Mouse (Mus musculus): ENCODE results near the gene Bdkrb1. TPM values are rescaled to one million over a fixed set of nuclear protein-coding genes. Genes with fewer than 3 reads are reported as not detected.

Bdkrb1 gene
- total RNA-seq (2014; fragmentation: Nextera tagmentation) (not detected in 2 replicates), total RNA-seq (2017) (not detected in 2 replicates), polyA plus RNA-seq (2012) (not detected in 2 replicates)

DNA sequence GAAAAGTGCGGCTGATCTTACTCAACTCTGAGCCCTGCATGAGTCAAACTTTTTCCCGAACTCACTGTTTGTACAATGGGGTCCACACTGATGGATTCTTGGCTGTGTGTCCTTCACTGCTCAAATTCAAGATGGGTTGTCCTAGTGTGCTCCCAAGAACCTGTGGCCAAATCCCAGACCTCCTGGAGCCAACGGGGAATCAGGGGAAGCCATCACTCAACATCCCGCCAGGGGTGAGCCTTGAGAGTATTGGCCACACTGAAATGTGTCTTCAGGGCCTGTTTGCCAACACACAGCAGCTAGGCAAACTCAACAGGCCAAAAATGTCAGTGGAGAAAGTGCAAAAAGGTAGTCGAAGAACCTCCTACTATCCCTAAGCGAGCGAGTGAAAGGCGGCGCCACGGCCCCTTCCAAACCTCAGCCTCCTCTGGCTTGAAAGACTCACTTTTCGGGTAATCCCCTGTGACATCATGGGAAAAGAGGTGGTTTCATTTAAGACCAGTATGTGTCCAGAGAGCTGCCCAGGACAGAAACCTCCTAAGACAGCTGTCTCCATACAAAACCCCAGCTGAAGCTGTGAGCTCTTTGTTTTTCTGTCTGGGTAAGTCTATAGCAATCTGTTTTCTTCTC is at the start of gene Bdkrb1:
Bdkrb1 (plus strand) TSS at position 505 of the 630 bp plus-strand sequence.
- Histone ChIP-seq H3K9me3 (replicated peaks) (no peaks in the 10 kb centered on the region), H3K27me3 (ENCODE audit: insufficient read depth, low read length) (peaks cover 32% of the 10 kb centered on the region), H3K36me3 (replicated peaks) (no peaks in the 10 kb centered on the region), H3K4me1 (ENCODE audit: insufficient read depth, low read depth, low read length) (no peaks in the 10 kb centered on the region; the same call in 1 of the 2 replicates), H3K4me3 (ENCODE audit: low read depth, low read length) (no peak within 1 kb of the TSS)
- ATAC-seq (ENCODE audit: extremely low read depth, insufficient number of reproducible peaks, low FRiP score, poor library complexity, severe bottlenecking) (no peak), DNase-seq (ENCODE audit: low spot score) (no peak)
- TF ChIP-seq POLR2AphosphoS5 (IDR thresholded peaks at IDR 0.05; ENCODE audit: insufficient replicate concordance, low read depth, low read length) (no peak), TAL1 (conservative IDR thresholded peaks at IDR 0.05; ENCODE audit: low read depth, low read length) (no peak), CTCF (IDR thresholded peaks at IDR 0.05; ENCODE audit: low read depth, low read length) (no peak), GATA2 (IDR thresholded peaks at IDR 0.05; ENCODE audit: borderline replicate concordance, low read depth, low read length) (no peak), GATA1 (IDR thresholded peaks at IDR 0.05; ENCODE audit: borderline replicate concordance, low read length) (no peak)

DNA sequence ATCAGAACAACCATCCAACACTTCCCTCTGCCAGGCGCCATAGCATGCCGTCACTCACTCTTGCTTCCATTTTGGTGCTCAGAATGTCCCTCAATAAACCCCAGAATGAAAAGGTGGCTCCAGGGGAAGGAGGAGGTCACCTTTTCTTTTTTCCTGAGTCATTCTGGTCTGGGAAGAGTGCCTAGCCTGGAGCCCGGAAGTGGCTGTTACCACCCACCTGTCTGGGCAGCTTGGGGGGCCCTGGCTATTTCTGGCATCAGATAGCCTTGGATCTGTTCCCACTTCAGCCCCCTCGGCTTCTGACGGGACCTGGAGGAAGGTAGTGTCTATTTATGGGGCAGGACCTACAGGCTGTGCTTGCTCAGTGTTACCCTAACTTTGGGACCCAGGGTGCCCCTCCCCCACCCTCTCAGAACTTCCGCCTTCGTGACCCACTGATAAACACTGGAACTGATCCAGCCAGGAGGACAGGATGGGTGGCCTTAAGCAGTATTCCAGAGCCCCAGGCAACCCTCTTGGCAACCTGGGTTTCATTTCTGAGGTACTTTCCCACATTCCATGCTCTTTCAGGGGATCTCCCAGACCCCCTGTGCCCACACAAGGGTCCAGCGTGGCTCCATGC is 48.6 kb upstream of the Bdkrb1 start:
- H3K36me3 ChIP-seq (replicated peaks) = no peaks in the 10 kb centered on the region
- no peak overlapping the region for H3K4me3 ChIP-seq (ENCODE audit: low read depth, low read length)
- ATAC-seq (ENCODE audit: extremely low read depth, insufficient number of reproducible peaks, low FRiP score, poor library complexity, severe bottlenecking) (no peak), DNase-seq (ENCODE audit: low spot score) (no peak)
- peaks cover 52% of the 10 kb centered on the region for H3K9me3 ChIP-seq (replicated peaks)
- no peaks in the 10 kb centered on the region for H3K4me1 ChIP-seq (ENCODE audit: insufficient read depth, low read depth, low read length)
- no peaks in the 10 kb centered on the region for H3K27me3 ChIP-seq (ENCODE audit: insufficient read depth, low read length)
- TF ChIP-seq TAL1 (conservative IDR thresholded peaks at IDR 0.05; ENCODE audit: low read depth, low read length) (no peak), CTCF (IDR thresholded peaks at IDR 0.05; ENCODE audit: low read depth, low read length) (no peak), GATA1 (IDR thresholded peaks at IDR 0.05; ENCODE audit: borderline replicate concordance, low read length) (no peak), GATA2 (IDR thresholded peaks at IDR 0.05; ENCODE audit: borderline replicate concordance, low read depth, low read length) (no peak), POLR2AphosphoS5 (IDR thresholded peaks at IDR 0.05; ENCODE audit: insufficient replicate concordance, low read depth, low read length) (no peak)

DNA sequence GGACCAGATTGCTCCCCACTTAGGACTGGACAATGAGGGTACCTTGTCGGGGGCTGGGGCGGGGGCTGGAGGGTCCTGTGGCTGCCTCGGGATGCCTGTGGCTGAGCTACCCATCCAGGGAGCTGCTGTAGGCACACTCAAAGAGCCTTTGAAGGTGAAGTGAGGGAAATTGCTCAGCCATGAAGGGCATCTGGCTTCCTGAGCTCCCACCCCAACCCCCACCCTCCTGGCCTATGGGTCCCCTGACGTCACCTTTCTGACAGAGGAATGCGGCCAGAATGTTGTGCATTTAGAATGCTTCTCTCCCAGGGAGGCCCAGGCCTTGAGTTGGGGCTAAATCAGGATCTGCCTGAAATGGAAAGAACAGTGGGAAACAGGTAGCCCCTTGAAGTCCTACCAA is 47.7 kb upstream of the Bdkrb1 start:
- Histone ChIP-seq H3K27me3 (ENCODE audit: insufficient read depth, low read length) (no peaks in the 10 kb centered on the region), H3K4me3 (ENCODE audit: low read depth, low read length) (no peak overlapping the region), H3K36me3 (replicated peaks) (no peaks in the 10 kb centered on the region), H3K4me1 (ENCODE audit: insufficient read depth, low read depth, low read length) (no peaks in the 10 kb centered on the region), H3K9me3 (replicated peaks) (peaks cover 44% of the 10 kb centered on the region)
- ATAC-seq (ENCODE audit: extremely low read depth, insufficient number of reproducible peaks, low FRiP score, poor library complexity, severe bottlenecking) = no peak
- TF ChIP-seq GATA1 (IDR thresholded peaks at IDR 0.05; ENCODE audit: borderline replicate concordance, low read length) (no peak), GATA2 (IDR thresholded peaks at IDR 0.05; ENCODE audit: borderline replicate concordance, low read depth, low read length) (no peak), TAL1 (conservative IDR thresholded peaks at IDR 0.05; ENCODE audit: low read depth, low read length) (no peak), POLR2AphosphoS5 (IDR thresholded peaks at IDR 0.05; ENCODE audit: insufficient replicate concordance, low read depth, low read length) (no peak), CTCF (IDR thresholded peaks at IDR 0.05; ENCODE audit: low read depth, low read length) (no peak)
- DNase-seq (ENCODE audit: low spot score) = no peak

DNA sequence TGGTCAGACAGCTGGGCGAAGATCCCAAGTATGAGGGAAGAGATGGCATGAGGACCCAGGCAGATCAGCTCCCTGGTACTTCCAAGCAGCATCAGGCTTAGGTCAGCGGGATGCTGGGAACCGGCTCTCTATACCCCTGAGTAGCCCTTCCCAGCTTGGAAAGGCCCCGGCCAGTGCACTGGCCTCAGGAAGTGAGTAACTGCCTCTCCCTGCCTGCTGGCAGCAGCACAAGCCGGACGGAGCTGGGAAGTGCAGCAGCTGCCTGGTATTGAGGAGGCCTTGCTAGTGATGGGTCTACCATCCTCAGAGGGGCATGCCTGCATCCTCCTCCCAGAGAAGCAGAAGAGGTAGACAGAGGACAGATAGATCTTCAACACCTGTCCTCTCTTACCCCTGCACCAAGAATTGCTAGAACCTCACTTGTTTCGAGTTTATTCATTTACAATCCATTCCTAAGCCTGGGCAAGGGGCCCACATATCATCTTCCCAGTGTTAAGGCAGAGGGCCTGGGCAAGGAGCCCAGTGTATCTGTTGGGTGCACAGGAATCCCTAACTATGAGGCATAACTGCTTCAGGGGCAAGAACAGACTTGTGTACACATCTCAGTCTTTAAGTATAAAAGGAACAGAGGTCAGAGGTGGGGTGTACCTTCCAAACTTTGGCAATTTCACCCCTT is 45.5 kb upstream of the Bdkrb1 start:
- no peak for ATAC-seq (ENCODE audit: extremely low read depth, insufficient number of reproducible peaks, low FRiP score, poor library complexity, severe bottlenecking)
- no peak overlapping the region for H3K4me3 ChIP-seq (ENCODE audit: low read depth, low read length)
- H3K36me3 ChIP-seq (replicated peaks) = no peaks in the 10 kb centered on the region
- no peaks in the 10 kb centered on the region for H3K27me3 ChIP-seq (ENCODE audit: insufficient read depth, low read length)
- TF ChIP-seq TAL1 (conservative IDR thresholded peaks at IDR 0.05; ENCODE audit: low read depth, low read length) (no peak), POLR2AphosphoS5 (IDR thresholded peaks at IDR 0.05; ENCODE audit: insufficient replicate concordance, low read depth, low read length) (no peak), GATA1 (IDR thresholded peaks at IDR 0.05; ENCODE audit: borderline replicate concordance, low read length) (no peak), CTCF (IDR thresholded peaks at IDR 0.05; ENCODE audit: low read depth, low read length) (no peak), GATA2 (IDR thresholded peaks at IDR 0.05; ENCODE audit: borderline replicate concordance, low read depth, low read length) (no peak)
- H3K4me1 ChIP-seq (ENCODE audit: insufficient read depth, low read depth, low read length) = no peaks in the 10 kb centered on the region
- no peak for DNase-seq (ENCODE audit: low spot score)
- H3K9me3 ChIP-seq (replicated peaks) = peaks cover 50% of the 10 kb centered on the region

DNA sequence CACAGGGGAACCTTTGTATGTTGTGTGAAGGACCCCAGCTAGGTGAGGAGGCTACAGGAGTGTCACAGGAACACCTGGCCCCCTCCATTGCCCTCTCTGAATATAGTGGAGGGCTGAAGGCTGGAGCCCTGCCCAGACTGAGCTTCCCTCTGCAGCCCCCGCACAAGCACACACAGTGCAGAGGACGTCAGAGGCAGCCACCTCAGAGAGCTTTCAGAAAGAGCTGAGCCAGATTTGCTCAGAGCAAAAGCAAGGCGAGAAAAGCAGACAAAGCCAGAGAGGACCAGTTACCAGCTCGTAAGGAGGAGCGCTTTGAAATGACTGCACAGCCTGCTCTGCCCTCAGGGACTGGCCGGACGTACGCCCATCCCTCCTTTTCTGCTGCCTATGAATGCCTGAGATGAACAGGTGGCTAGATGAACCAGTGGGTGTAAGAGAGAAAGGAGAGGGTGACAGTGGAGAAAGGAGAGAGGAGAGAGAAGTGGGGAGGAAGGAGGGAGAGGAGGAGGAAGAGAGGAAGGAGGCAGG is 41.8 kb upstream of the Bdkrb1 start:
- Histone ChIP-seq H3K36me3 (replicated peaks) (no peaks in the 10 kb centered on the region), H3K4me1 (ENCODE audit: insufficient read depth, low read depth, low read length) (no peaks in the 10 kb centered on the region), H3K27me3 (ENCODE audit: insufficient read depth, low read length) (no peaks in the 10 kb centered on the region; the same call in 1 of the 2 replicates), H3K9me3 (replicated peaks) (peaks cover 44% of the 10 kb centered on the region), H3K4me3 (ENCODE audit: low read depth, low read length) (no peak overlapping the region)
- DNase-seq (ENCODE audit: low spot score) (no peak), ATAC-seq (ENCODE audit: extremely low read depth, insufficient number of reproducible peaks, low FRiP score, poor library complexity, severe bottlenecking) (no peak)
- TF ChIP-seq POLR2AphosphoS5 (IDR thresholded peaks at IDR 0.05; ENCODE audit: insufficient replicate concordance, low read depth, low read length) = no peak
- TF ChIP-seq CTCF (IDR thresholded peaks at IDR 0.05; ENCODE audit: low read depth, low read length) = no peak
- TF ChIP-seq GATA1 (IDR thresholded peaks at IDR 0.05; ENCODE audit: borderline replicate concordance, low read length) = no peak
- TF ChIP-seq TAL1 (conservative IDR thresholded peaks at IDR 0.05; ENCODE audit: low read depth, low read length) = no peak
- no peak for TF ChIP-seq GATA2 (IDR thresholded peaks at IDR 0.05; ENCODE audit: borderline replicate concordance, low read depth, low read length)
